Mouse (Mus musculus): Measurements from ENCODE around the gene Skint11.

DNA sequence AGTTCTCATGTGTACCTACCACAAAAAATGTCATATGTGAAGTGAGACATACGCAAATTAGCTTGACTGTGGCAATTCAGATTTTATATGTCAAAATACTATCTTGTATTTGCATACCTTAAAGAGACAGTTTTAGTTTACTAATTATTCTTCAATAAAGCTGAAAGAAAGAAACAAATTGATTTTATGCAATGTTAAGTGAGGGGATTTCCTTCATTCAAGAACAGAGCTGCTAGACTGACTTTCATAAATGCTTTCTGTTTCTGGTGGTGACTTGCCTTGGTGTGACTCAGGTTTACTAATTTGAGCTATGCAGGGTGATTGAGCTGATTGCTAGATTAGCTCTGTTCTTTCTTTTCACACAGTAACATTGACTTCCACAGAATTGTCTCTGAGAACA lies at the start of gene Skint11:
- TF ChIP-seq POLR2A (IDR thresholded peaks at IDR 0.05; ENCODE audit: control insufficient read depth, extremely low read depth, insufficient read depth, low read length, poor library complexity), result no peak
- no peak for TF ChIP-seq CTCF (IDR thresholded peaks at IDR 0.05; ENCODE audit: borderline replicate concordance, control insufficient read depth, extremely low read depth, insufficient read depth, low read length, poor library complexity)
